In the genomic region with DNA sequence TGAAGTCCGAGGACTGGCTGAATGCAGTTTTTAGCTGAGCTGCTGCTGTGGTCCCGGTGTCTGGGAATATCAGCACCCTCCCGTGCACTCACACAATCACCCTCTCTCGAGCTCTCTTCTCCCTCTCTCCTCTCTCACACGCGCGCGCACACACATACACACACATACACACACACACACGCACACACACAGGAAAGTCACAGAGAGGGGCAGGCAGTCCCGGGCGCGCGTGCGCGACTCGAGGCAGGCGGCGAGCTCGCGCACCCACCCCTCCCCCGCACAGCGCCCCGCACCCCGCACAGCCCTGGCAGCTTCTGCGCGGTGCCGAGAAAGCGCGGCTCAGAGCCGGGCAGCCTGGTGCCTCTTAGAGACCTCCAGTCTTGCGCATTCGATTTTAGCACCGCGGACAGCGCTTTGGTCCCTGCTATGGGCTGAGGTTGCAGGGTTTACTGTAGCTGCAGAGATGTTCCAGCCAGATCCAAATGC, we compare ENCODE assay signal across 9 mouse cellular contexts. TPM values are rescaled to one million over a fixed set of nuclear protein-coding genes. Genes with fewer than 3 reads are reported as not detected.
DNase-seq lines count a peak whose midpoint lies in the region; ATAC-seq and TF ChIP-seq lines count a peak whose summit lies in the region.
"Had no signal": no experiment of that assay in that cellular context is flagged by ENCODE, and none has a peak within 500 bp of the region (broad histone marks: within the 10 kb centered on the region; RNA-seq: fewer than 3 reads in every experiment).

Gene Gria2, minus strand, starts transcription at position 240 of the 486 bp plus-strand sequence.

- H3K9me3 ChIP-seq in lung, embryonic 16.5 days (ENCODE audit: control insufficient read depth, low read length) = no peaks in the 10 kb centered on the region
- no peaks in the 10 kb centered on the region for H3K9me3 ChIP-seq in embryonic facial prominence, embryonic 10.5 days
- no peaks in the 10 kb centered on the region for H3K9me3 ChIP-seq in heart, embryonic 11.5 days (replicated peaks; ENCODE audit: control insufficient read depth, low read length)
- H3K9me3 ChIP-seq in kidney, embryonic 16.5 days (ENCODE audit: low read length) = no peaks in the 10 kb centered on the region
- H3K9me3 ChIP-seq in limb, embryonic 14.5 days (ENCODE audit: control insufficient read depth, low read length) = no peaks in the 10 kb centered on the region
- no peaks in the 10 kb centered on the region for H3K9me3 ChIP-seq in neural tube, embryonic 14.5 days (ENCODE audit: control insufficient read depth, low read length)
- H3K9me3 ChIP-seq: G1E had no signal

- peaks cover 12% of the 10 kb centered on the region for H3K4me1 ChIP-seq in lung, embryonic 16.5 days (replicated peaks; ENCODE audit: control insufficient read depth, insufficient read depth, low read length)
- peaks cover 23% of the 10 kb centered on the region for H3K4me1 ChIP-seq in embryonic facial prominence, embryonic 10.5 days
- no peaks in the 10 kb centered on the region for H3K4me1 ChIP-seq in heart, embryonic 11.5 days (ENCODE audit: control insufficient read depth, insufficient read depth, low read length)
- peaks cover 11% of the 10 kb centered on the region; the same call in 1 of the 2 replicates for H3K4me1 ChIP-seq in kidney, embryonic 16.5 days (ENCODE audit: insufficient read depth, low read length)
- peaks cover 16% of the 10 kb centered on the region for H3K4me1 ChIP-seq in limb, embryonic 14.5 days (ENCODE audit: control insufficient read depth, insufficient read depth, low read length)
- peaks cover 23% of the 10 kb centered on the region for H3K4me1 ChIP-seq in neural tube, embryonic 14.5 days (ENCODE audit: control insufficient read depth, insufficient read depth, low read length)

- no peak within 1 kb of the TSS for H3K27ac ChIP-seq in lung, embryonic 16.5 days (ENCODE audit: low read length)
- H3K27ac ChIP-seq in embryonic facial prominence, embryonic 10.5 days (replicated peaks) = peak within 1 kb of the TSS; percentile 51; the same call in 1 of the 2 replicates
- no peak within 1 kb of the TSS for H3K27ac ChIP-seq in heart, embryonic 11.5 days (ENCODE audit: low read depth, low read length)
- no peak within 1 kb of the TSS for H3K27ac ChIP-seq in kidney, embryonic 16.5 days (ENCODE audit: low read length)
- no peak within 1 kb of the TSS for H3K27ac ChIP-seq in limb, embryonic 14.5 days (replicated peaks; ENCODE audit: low read depth, low read length)
- peak within 1 kb of the TSS; percentile 92 for H3K27ac ChIP-seq in neural tube, embryonic 14.5 days (ENCODE audit: low read depth, low read length)

- 2% methylated on average over 30 of the region's 35 CpGs for WGBS in lung, embryonic 16.5 days
- under 1% methylated on average over 35 of the region's 35 CpGs for WGBS in embryonic facial prominence, embryonic 10.5 days
- WGBS in heart, embryonic 11.5 days (ENCODE audit: insufficient replicate concordance) = 2% methylated on average over 32 of the region's 35 CpGs
- under 1% methylated on average over 34 of the region's 35 CpGs for WGBS in kidney, embryonic 16.5 days
- WGBS in limb, embryonic 14.5 days = 3% methylated on average over 35 of the region's 35 CpGs
- WGBS in neural tube, embryonic 14.5 days = under 1% methylated on average over 35 of the region's 35 CpGs

- H3K27me3 ChIP-seq in lung, embryonic 16.5 days (ENCODE audit: control insufficient read depth, insufficient read depth, low read depth, low read length) = peaks cover 25% of the 10 kb centered on the region
- H3K27me3 ChIP-seq in embryonic facial prominence, embryonic 10.5 days (replicated peaks; ENCODE audit: low read depth, poor library complexity, severe bottlenecking) = peaks cover 56% of the 10 kb centered on the region
- peaks cover 23% of the 10 kb centered on the region for H3K27me3 ChIP-seq in heart, embryonic 11.5 days (ENCODE audit: control insufficient read depth, insufficient read depth, low read length)
- peaks cover 23% of the 10 kb centered on the region for H3K27me3 ChIP-seq in kidney, embryonic 16.5 days (ENCODE audit: insufficient read depth, low read length)
- H3K27me3 ChIP-seq in limb, embryonic 14.5 days (ENCODE audit: control insufficient read depth, insufficient read depth, low read length) = peaks cover 29% of the 10 kb centered on the region
- H3K27me3 ChIP-seq in neural tube, embryonic 14.5 days (ENCODE audit: control insufficient read depth, insufficient read depth, low read length) = no peaks in the 10 kb centered on the region

- peak; percentile 95 for ATAC-seq in lung, embryonic 16.5 days (ENCODE audit: low read depth)
- ATAC-seq in heart, embryonic 11.5 days (replicated peaks; ENCODE audit: insufficient number of reproducible peaks, low FRiP score, low TSS enrichment) = peak; percentile 81
- peak; percentile 97 for ATAC-seq in kidney, embryonic 16.5 days (ENCODE audit: low FRiP score, low TSS enrichment)
- peak; percentile 85 for ATAC-seq in limb, embryonic 14.5 days (ENCODE audit: low FRiP score, low read depth)
- ATAC-seq in neural tube, embryonic 14.5 days (ENCODE audit: low read depth) = peak; percentile 95

- TF ChIP-seq POLR2A in limb, embryonic 14.5 days (IDR thresholded peaks at IDR 0.05; ENCODE audit: borderline replicate concordance, extremely low read depth, insufficient read depth, insufficient read length) = no peak

- H3K4me3 ChIP-seq in lung, embryonic 16.5 days (ENCODE audit: low read length) = peak within 1 kb of the TSS; percentile 44
- H3K4me3 ChIP-seq in embryonic facial prominence, embryonic 10.5 days = peak within 1 kb of the TSS; percentile 64
- peak within 1 kb of the TSS; percentile 42 for H3K4me3 ChIP-seq in heart, embryonic 11.5 days (ENCODE audit: low read depth, low read length)
- peak within 1 kb of the TSS; percentile 41 for H3K4me3 ChIP-seq in kidney, embryonic 16.5 days (ENCODE audit: low read length)
- peak within 1 kb of the TSS; percentile 42 for H3K4me3 ChIP-seq in limb, embryonic 14.5 days (replicated peaks; ENCODE audit: low read length)
- peak within 1 kb of the TSS; percentile 52 for H3K4me3 ChIP-seq in neural tube, embryonic 14.5 days (ENCODE audit: low read depth, low read length)

- no peaks in the 10 kb centered on the region for H3K36me3 ChIP-seq in lung, embryonic 16.5 days (ENCODE audit: control insufficient read depth, insufficient read depth, low read length)
- no peaks in the 10 kb centered on the region for H3K36me3 ChIP-seq in embryonic facial prominence, embryonic 10.5 days (replicated peaks)
- no peaks in the 10 kb centered on the region for H3K36me3 ChIP-seq in heart, embryonic 11.5 days (ENCODE audit: control insufficient read depth, insufficient read depth, low read length)
- H3K36me3 ChIP-seq in kidney, embryonic 16.5 days (ENCODE audit: insufficient read depth, low read length) = no peaks in the 10 kb centered on the region
- H3K36me3 ChIP-seq in limb, embryonic 14.5 days (ENCODE audit: control insufficient read depth, insufficient read depth, low read length) = no peaks in the 10 kb centered on the region
- H3K36me3 ChIP-seq in neural tube, embryonic 14.5 days (ENCODE audit: control insufficient read depth, insufficient read depth, low read length) = no peaks in the 10 kb centered on the region
- H3K36me3 ChIP-seq: G1E had no signal

- H3K4me2 ChIP-seq in lung, embryonic 16.5 days (ENCODE audit: low read depth, low read length) = peak within 1 kb of the TSS; percentile 65
- H3K4me2 ChIP-seq in heart, embryonic 11.5 days = peak within 1 kb of the TSS; percentile 78
- peak within 1 kb of the TSS; percentile 64 for H3K4me2 ChIP-seq in kidney, embryonic 16.5 days (replicated peaks; ENCODE audit: low read depth, low read length)
- peak within 1 kb of the TSS; percentile 90 for H3K4me2 ChIP-seq in limb, embryonic 14.5 days (replicated peaks; ENCODE audit: low read depth, low read length, severe bottlenecking)
- peak within 1 kb of the TSS; percentile 76 for H3K4me2 ChIP-seq in neural tube, embryonic 14.5 days (ENCODE audit: low read depth, low read length)

- H3K9ac ChIP-seq in lung, embryonic 16.5 days (ENCODE audit: low read length) = no peak within 1 kb of the TSS
- no peak within 1 kb of the TSS for H3K9ac ChIP-seq in heart, embryonic 11.5 days (ENCODE audit: low read depth, low read length)
- no peak within 1 kb of the TSS for H3K9ac ChIP-seq in kidney, embryonic 16.5 days (replicated peaks; ENCODE audit: low read length)
- H3K9ac ChIP-seq in limb, embryonic 14.5 days (ENCODE audit: low read depth, low read length, severe bottlenecking) = no peak within 1 kb of the TSS
- H3K9ac ChIP-seq in neural tube, embryonic 14.5 days (replicated peaks; ENCODE audit: low read depth, low read length) = peak within 1 kb of the TSS; percentile 80

- DNase-seq in lung, adult 18-20 months = no peak
- DNase-seq in embryonic facial prominence, embryonic 10.5 days (ENCODE audit: low spot score) = peak; percentile 87
- peak; percentile 92 for DNase-seq in limb, embryonic 14.5 days (ENCODE audit: low spot score)
- peak; percentile 26 for DNase-seq in thymus, postnatal 0 days (ENCODE audit: low spot score)

RNA-seq across cellular contexts. Expression of gene Gria2, which starts in this region (rescaled TPM):
- polyA plus RNA-seq in lung, embryonic 16.5 days (2015; fragmentation: Nextera tagmentation; extraction: Ambion mirVana) = 0.26 and 0.48 TPM in 2 replicates
- polyA plus RNA-seq in embryonic facial prominence, embryonic 10.5 days (2016; fragmentation: Nextera tagmentation; extraction: Ambion mirVana) = 1.4 and 1.7 TPM in 2 replicates
- polyA plus RNA-seq in heart, embryonic 11.5 days (2014; fragmentation: Nextera tagmentation; extraction: Ambion mirVana) = 1.7 and 2.1 TPM in 2 replicates
- 0.54 and 0.89 TPM in 2 replicates for polyA plus RNA-seq in kidney, embryonic 16.5 days (2015; fragmentation: Nextera tagmentation; extraction: Ambion mirVana)
- polyA plus RNA-seq in limb, embryonic 14.5 days (2012; rRNA removed) = 5.4 and 6.9 TPM in 2 replicates
- polyA plus RNA-seq in limb, embryonic 14.5 days (2014; fragmentation: Nextera tagmentation; extraction: Ambion mirVana) = 5.0 and 6.8 TPM in 2 replicates
- 198 and 293 TPM in 2 replicates for polyA plus RNA-seq in neural tube, embryonic 14.5 days (2014; fragmentation: Nextera tagmentation; extraction: Ambion mirVana)
- 0.04 and 0.09 TPM in 2 replicates for polyA plus RNA-seq in thymus, postnatal 0 days (2015; fragmentation: Nextera tagmentation; extraction: Ambion mirVana)
- polyA plus RNA-seq: G1E had no signal

Comparison
In these comparisons a context has a peak if more than half of its experiments do, and no peak if none do; other contexts are left out.
1. RNA of gene Gria2 (polyA plus RNA-seq): 198 to 293 TPM in neural tube, embryonic 14.5 days; 5.0 to 6.9 TPM in limb, embryonic 14.5 days, 1.4 to 1.7 TPM in embryonic facial prominence, embryonic 10.5 days, 1.7 to 2.1 TPM in heart, embryonic 11.5 days, 0.54 to 0.89 TPM in kidney, embryonic 16.5 days, 0.26 to 0.48 TPM in lung, embryonic 16.5 days and 0.04 to 0.09 TPM in thymus, postnatal 0 days; every median in the first group is over 10 times any median in the second.
2. Peak in ATAC-seq, H3K4me3 ChIP-seq and H3K4me2 ChIP-seq in lung, embryonic 16.5 days; RNA of the gene not detected or under 1 TPM.
3. Peak in ATAC-seq, H3K4me3 ChIP-seq and H3K4me2 ChIP-seq in kidney, embryonic 16.5 days; RNA of the gene not detected or under 1 TPM.
4. Peak in DNase-seq in thymus, postnatal 0 days; RNA of the gene not detected or under 1 TPM.
5. H3K27ac ChIP-seq: peak in embryonic facial prominence, embryonic 10.5 days (single experiment) and neural tube, embryonic 14.5 days (single experiment); none in lung, embryonic 16.5 days (single experiment), heart, embryonic 11.5 days (single experiment), kidney, embryonic 16.5 days (single experiment) and limb, embryonic 14.5 days (single experiment).
6. DNase-seq: peak in embryonic facial prominence, embryonic 10.5 days (single experiment) and limb, embryonic 14.5 days (single experiment); none in lung, adult 18-20 months (0 of 2).
7. Peak in every context shown above with its lines, with median percentiles within 50 percentile points of each other: ATAC-seq, H3K4me2 ChIP-seq and H3K4me3 ChIP-seq.